Mouse (Mus musculus) kidney, postnatal 14 days (tissue): ENCODE measurements around the gene Avpi1.
A peak's percentile ranks its signal among the peaks of the same experiment; 100 is the strongest.
"Not testable (repeated sequence)": the region's sequence is repeated elsewhere in the genome, so short reads cannot be mapped to it uniquely, and the experiment has no call there.

Experiments used
- DNase-seq: peaks from one replicate; pipeline ENCODE4 v3.0.0; 2022; ENCODE audit warnings: mixed read lengths

The Avpi1 gene

DNA sequence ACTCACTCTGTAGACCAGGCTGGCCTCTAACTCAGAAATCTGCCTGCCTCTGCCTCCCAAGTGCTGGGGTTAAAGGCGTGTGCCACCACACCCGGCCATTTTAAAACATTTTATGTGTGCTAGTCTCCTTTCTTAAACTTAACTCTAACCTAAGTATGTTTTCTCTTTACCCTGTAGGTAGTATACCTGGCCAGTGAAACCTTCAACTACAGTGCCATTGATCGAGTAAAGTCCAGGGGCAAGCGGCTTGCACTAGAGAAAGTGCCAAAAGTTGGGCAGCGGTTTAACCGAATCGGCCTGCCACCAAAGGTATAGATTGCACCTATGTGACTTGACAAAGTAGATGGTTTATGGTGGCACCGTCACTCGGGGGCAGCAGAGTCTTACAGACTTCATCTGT lies 24.2 kb downstream of the Avpi1 start:
- no peak for DNase-seq

DNA sequence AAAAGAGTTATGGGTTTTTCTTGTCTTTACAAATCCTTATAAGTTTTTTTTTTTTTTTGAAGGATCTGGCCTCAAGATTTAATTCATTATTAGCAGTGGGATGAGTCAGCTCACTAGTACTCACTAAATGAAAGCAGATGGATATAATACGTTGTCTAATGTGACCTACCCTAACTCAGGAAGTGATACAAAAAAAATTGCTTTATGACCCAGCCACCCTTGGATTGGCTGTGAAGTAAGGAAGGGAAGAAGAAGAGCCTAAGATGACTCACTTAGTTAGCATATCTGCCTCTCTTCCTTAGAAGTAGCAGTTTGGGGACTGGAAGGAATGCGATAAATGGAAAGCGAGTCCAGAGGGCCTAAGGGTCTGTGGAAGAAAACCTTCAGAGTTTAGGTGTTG lies 29.5 kb downstream of the Avpi1 start:
- no peak for DNase-seq

DNA sequence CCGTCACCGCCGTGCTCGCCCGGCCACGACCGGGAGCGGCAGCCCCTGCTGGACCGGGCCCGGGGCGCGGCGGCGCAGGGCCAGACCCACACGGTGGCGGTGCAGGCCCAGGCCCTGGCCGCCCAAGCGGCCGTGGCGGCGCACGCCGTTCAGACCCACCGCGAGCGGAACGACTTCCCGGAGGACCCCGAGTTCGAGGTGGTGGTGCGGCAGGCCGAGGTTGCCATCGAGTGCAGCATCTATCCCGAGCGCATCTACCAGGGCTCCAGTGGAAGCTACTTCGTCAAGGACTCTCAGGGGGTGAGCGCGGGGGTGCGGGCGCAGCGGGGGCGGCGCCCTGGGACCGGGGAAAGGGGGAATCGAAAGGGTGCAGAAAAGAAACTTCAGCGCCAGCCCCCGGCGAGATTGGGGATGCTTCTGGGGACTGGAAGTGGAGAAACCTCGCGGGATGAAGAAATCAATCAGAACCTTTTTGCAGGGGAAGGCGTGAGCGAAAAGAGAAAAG lies 38.2 kb downstream of the Avpi1 start:
- DNase-seq = no peak

DNA sequence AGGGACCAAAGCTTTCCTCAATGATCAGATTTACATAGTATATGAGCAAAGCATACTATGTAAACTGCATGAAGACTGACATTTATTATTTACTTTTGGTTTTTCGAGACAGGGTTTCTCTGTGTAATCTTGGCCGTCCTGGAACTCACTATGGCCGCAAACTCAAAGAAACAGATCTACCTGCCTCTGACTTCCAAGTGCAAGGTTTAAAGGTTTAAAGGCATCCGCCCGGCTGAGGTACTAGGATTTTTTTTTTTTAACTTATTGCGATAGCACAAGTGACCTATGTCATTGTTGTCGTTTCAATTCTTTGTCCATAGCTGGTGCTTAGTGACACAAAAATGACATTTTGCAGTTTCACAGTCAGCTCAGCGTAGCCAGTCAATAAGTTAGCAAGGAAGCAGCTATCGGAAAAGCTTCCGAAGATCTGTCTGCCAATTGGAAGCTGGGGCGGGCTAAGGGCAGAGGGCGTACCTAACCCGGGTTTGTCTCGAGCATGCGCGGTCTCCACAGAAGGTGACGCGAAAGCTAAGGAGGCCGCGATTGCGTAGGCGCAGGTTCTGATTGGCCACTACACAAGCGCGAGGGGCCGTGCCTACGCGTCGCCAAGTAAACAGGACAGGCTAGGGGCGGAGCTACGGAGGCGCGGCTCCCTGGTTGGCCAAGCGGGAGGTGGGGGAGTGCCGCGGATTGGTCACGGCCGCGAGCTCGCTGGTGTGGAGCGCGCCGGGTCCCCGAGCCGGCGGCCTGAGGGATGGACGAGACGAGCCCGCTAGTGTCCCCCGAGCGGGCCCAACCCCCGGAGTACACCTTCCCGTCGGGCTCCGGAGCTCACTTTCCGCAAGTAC lies 38.9 kb downstream of the Avpi1 start, which contains the start of gene Pi4k2a:
Pi4k2a (plus strand) TSS at position 723 of the 848 bp plus-strand sequence.
- peak; percentile 100 for DNase-seq

DNA sequence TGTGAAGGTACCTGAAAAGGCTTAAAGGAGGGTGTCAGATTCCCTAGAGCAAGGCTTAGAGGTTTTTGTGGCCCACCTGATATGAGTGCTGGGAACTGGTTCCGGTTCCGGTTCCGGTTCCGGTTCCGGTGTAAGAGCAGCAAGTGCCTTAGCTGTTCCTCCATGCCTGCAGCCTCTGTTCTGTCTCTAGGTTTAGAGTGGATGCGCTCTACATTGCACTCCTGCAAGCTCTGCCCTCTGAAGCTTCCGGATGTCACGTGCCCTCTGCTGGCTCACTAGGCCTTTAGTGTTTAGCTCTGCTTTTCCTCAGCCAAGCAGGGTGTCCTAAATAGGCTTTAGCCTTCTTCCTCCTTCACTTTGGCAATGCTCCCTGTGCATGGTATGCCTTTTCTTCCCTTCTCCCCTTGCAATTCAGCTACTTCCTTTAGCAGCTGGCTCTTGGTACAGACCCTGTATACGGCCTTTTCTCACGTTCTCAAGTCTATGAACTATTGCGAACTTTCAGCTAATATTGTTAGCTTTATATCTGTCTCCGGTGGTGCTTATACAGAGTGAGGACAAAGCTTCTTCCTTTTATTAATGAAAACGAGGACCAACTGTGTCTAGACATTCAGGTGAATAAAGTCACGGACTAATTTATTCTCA lies 39.6 kb downstream of the Avpi1 start:
- peak; percentile 70 for DNase-seq

DNA sequence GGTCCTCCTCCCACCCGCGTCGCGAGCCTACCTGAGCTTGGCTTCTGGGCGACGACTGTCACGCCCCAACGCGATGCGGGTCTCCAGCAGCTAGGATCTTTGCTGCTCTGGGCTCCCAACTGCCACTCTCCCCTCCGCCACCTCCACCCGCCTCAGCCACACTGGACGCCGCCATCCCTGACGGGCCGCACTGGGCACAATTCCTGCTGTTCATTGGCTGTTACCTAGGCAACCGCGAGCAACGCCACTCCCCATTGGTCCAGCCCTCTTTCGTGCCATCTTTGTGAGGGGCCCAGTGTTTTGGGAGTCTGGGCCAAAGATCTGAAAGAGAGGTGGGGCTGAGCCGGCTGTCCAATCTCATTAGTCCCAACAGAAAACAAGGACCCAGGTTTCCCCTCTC lies 42.7 kb downstream of the Avpi1 start, which contains the start of gene Morn4:
Morn4 (minus strand) TSS at position 192 of the 400 bp plus-strand sequence.
- peak; percentile 92 for DNase-seq

DNA sequence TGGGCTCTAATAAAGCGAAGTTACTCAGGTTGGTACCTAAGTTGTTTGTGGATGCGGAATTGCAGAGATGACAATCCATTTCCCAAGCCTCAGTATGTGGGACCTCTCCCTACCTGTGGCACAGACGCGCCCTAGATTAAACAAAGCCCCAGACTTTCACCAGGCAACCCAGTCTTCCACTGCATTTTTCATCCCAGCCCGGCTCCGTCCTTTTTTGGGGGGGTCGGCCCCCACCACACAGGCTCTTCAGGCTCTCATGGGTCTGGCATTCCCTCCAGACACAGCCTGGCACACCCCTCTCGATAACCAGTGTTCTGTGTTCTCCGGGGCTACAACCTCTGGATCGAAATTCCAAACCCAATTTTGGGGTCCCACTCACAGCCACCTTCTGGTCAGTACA lies 43.2 kb downstream of the Avpi1 start:
- no peak for DNase-seq

DNA sequence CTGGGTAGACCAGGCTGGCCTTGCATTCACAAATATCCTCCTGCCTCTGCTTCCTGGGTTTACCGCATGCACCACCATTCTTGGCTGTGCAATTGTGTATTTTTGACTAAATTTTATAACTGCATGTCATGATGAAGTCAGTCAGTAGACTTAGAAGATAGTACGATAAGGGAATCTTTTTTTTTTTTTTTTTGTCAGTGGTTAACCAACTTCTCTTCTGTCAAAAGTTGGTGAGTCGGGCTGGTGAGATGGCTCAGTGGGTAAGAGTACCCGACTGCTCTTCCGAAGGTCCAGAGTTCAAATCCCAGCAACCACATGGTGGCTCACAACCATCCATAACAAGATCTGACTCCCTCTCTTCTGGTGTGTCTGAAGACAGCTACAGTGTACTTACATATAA lies 47.2 kb downstream of the Avpi1 start:
- DNase-seq = not testable (repeated sequence)

DNA sequence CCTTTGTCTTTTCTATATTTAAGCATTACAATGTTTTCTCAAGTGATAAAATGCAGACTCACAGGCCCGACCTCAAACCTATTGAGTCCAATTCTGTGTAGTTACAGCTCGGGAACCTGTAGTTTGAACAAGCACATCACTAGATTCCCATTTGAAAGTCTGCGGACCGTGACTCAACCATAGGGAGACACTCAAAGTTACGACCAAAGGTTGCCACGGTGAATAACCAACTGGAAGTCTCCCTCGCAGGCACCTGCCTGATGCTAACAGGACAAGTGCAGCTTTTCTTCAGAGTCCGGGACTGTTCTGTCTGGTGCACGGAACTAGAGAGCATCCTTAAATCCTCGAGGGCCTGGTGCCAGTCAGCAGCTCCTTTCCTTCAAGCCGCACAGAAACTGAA lies 48.4 kb downstream of the Avpi1 start:
- DNase-seq = peak; percentile 48

DNA sequence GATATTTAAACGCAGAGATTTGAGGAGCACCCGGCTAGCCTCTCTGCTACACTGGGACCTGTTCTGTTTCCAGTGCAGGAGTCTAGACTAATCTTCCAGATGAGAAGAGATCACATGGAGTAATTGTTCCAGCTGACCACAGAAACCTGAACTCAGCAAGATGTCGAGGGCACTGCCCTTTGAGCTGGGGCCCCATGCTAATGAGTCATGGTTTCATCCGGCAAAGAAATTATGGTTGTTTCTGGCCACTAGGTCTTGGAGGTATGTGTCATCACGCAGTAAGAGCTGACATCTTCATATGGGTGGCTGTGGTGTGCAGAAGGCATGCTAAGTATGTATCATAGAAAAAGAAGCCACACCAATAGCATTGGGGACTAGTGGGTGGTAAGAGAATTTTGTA lies 48.9 kb downstream of the Avpi1 start:
- DNase-seq = no peak

DNA sequence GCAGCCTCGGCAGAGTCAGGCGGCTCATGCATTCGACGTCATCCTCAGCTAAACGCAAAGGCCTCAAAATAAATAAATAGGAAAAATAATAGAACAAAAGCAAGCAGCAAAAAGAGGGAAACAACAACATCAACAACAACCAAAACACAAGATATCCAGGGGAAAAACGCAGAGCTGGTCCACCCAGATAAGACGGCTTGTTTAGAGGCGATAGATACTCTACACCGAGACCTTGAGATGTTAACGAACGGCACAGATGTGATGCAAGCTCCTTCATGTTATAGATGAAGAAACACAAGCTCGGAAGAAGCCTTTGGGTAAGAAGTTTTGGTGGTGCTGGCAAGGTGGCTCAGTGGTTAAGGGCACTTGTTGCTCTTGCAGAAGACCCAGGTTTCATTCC lies 49.9 kb downstream of the Avpi1 start:
- DNase-seq = no peak

DNA sequence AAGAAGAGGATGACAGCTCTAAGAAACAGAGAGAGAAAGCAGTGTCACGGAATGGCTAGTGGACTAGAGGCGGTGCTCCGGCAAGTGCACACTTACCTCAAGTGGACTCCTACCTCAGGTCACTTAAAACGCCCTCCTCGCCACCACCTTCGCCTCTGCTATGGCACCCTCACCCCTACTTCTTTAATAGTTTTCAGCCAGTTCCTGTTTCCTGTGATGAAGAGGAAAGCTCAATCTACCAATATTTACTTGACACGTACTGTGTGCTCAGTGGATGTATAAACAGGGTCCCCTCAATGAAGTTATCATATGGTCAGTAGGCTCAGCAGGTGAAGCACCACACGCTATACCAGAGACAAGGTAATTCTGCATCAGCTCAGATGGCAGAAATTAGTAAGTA lies 50.3 kb downstream of the Avpi1 start:
- no peak for DNase-seq

DNA sequence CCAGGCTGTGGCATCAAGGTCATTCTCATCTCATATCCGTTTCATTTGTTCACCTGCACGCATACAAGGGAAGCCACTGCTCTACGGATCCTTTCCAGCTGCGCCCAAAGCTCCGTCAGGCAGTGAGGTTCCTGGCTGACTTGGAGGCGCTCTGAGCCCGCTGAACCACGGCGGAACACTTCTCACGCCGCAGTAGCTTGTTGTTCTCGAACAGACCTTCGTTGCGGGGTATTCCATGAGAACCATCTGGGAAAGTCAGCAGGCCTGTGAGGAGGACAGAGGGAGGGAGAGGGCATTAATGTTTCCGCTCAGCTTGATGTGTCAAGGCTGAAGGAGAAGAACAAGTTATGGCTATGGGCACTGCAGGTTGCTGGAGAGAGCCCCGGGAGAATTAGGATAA lies 52.9 kb downstream of the Avpi1 start:
- no peak for DNase-seq

DNA sequence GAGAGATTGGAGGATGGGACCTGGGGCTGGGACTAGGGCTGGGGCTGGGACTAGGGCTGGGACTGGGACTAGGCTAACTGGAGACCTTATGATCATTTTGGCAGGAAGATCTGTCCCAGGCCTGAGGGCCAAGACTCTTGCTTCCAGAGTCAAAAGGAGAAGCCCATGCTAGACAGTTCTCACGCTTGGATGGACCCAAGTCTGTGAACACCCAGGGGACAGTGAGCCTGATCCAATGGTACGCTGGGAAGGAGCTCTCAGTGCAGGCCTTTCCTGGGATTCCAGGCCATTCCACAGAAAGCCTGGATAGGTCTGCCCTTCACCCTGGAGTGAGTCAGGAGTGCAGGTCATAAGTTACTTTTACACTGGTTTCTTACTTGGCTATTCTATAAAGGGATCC lies 53.8 kb downstream of the Avpi1 start:
- DNase-seq = no peak
